Mouse (Mus musculus): ENCODE data around the gene Gm9945.
A peak's percentile ranks its signal among the peaks of the same experiment; 100 is the strongest.

Gm9945 gene

GRCm38 (mm10) chr11:53463551-53464424 is 16.2 kb upstream of the Gm9945 start:
- no peak for DNase-seq

GRCm38 (mm10) chr11:53466231-53466971 is 13.6 kb upstream of the Gm9945 start:
- peak in 1 of 2 experiments; percentile 28 for DNase-seq

GRCm38 (mm10) chr11:53469294-53469967 is 10.5 kb upstream of the Gm9945 start:
- no peak for DNase-seq

- DNase-seq = peak; percentile 57 to 81
Measured at GRCm38 (mm10) chr11:53469968-53470695, 9.8 kb upstream of the Gm9945 start, which contains the start of gene Gm9837. TSS of gene Gm9837 (minus strand) at chr11:53470479.

GRCm38 (mm10) chr11:53472709-53473108 is 7.3 kb upstream of the Gm9945 start:
- DNase-seq = no peak

GRCm38 (mm10) chr11:53475620-53476019 is 4.3 kb upstream of the Gm9945 start:
- no peak for DNase-seq

- DNase-seq = no peak
Measured at GRCm38 (mm10) chr11:53477833-53478232, 2.1 kb upstream of the Gm9945 start.

- DNase-seq = no peak
Measured at GRCm38 (mm10) chr11:53478383-53479170, 1.4 kb upstream of the Gm9945 start.

GRCm38 (mm10) chr11:53479171-53479782 is 689 bp upstream of the Gm9945 start:
- DNase-seq = no peak

- no peak for DNase-seq
Measured at GRCm38 (mm10) chr11:53481088-53481730, 1.2 kb downstream of the Gm9945 start.

GRCm38 (mm10) chr11:53483159-53483891 is 3.4 kb downstream of the Gm9945 start:
- no peak for DNase-seq

- no peak for DNase-seq
Measured at GRCm38 (mm10) chr11:53485719-53486118, 5.8 kb downstream of the Gm9945 start.

- DNase-seq = no peak
Measured at GRCm38 (mm10) chr11:53486351-53486750, 6.4 kb downstream of the Gm9945 start.

GRCm38 (mm10) chr11:53486822-53487594 is 7.0 kb downstream of the Gm9945 start:
- DNase-seq = peak in 1 of 2 experiments; percentile 3

GRCm38 (mm10) chr11:53489007-53489406 is 9.0 kb downstream of the Gm9945 start:
- DNase-seq = no peak

- DNase-seq = no peak
Measured at GRCm38 (mm10) chr11:53489421-53489820, 9.5 kb downstream of the Gm9945 start.

GRCm38 (mm10) chr11:53491954-53492401 is 12.0 kb downstream of the Gm9945 start:
- DNase-seq = no peak

- DNase-seq = no peak
Measured at GRCm38 (mm10) chr11:53493243-53493955, 13.4 kb downstream of the Gm9945 start.

All from spleen, adult 18-20 months (tissue).